Mouse (Mus musculus) forebrain, embryonic 12.5 days (tissue): ENCODE results near the gene Srr. TPM values are rescaled to one million over a fixed set of nuclear protein-coding genes. Genes with fewer than 3 reads are reported as not detected.

Experiments
- ATAC-seq: fragments of 200-750 bp; cut with Nextera tagmentation; 2 replicates; pipeline ENCODE4 v1.8.0; 2017; ENCODE audit warnings: moderate TSS enrichment; ENCODE audit not compliant: low FRiP score
- H3K27ac ChIP-seq: fragments of 300-500 bp; sonication (generic); 2 replicates; pipeline ENCODE4 v1.5.1; 2016; ENCODE audit warnings: mild to moderate bottlenecking
- H3K27me3 ChIP-seq: fragments of 300-500 bp; sonication (generic); 2 replicates; pipeline ENCODE4 v1.6.1; 2016; ENCODE audit warnings: mild to moderate bottlenecking
- H3K36me3 ChIP-seq: fragments of 300-500 bp; sonication (generic); replicated peaks from 2 replicates; pipeline ENCODE4 v1.6.1; 2016; ENCODE audit warnings: mild to moderate bottlenecking
- H3K4me1 ChIP-seq: fragments of 300-500 bp; sonication (generic); 2 replicates; pipeline ENCODE4 v1.6.1; 2016
- H3K4me2 ChIP-seq: fragments of 300-500 bp; sonication (generic); 2 replicates; pipeline ENCODE4 v1.6.1; 2016; ENCODE audit warnings: mild to moderate bottlenecking, moderate library complexity
- H3K4me3 ChIP-seq: fragments of 300-500 bp; sonication (generic); replicated peaks from 2 replicates; pipeline ENCODE4 v1.5.1; 2016; ENCODE audit warnings: mild to moderate bottlenecking
- H3K9ac ChIP-seq: fragments of 300-500 bp; sonication (generic); 2 replicates; pipeline ENCODE4 v1.6.1; 2016; ENCODE audit warnings: mild to moderate bottlenecking
- H3K9me3 ChIP-seq: fragments of 300-500 bp; sonication (generic); 2 replicates; pipeline ENCODE4 v1.6.1; 2016
- WGBS: fragments of 180-500 bp; shearing (Covaris S2); methylation state at CpG from one replicate; pipeline ENCODE4 v1.1.7; 2016; 5-methylcytosine and 5-hydroxymethylcytosine counted together
- polyA plus RNA-seq: library from polyadenylated mRNA; unstranded; fragments of >200 nt; fragmentation: Nextera tagmentation; extraction: Ambion mirVana; gene quantifications from 2 replicates; pipeline ENCODE4 v1.2.1, GENCODE M21; 2016

The Srr gene
- polyA plus RNA-seq, 1 experiment from 2014 or later, result 27.5 TPM

DNA sequence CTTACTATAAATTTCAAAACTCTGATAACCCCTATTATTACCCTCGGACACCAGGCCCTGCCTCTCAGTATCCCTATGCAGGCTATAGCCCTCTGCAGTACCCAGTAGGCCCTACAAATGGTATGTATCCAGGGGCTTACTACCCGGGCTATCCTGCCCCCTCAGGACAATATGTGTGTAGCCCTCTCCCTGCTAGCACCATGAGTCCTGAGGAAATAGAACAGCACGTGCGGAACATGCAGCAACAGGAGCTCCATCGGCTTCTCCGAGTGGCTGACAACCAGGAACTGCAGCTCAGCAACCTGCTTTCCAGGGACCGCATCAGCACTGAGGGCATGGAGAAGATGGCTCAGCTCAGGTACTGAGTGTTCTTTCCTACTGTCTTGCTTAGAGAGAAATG, 4.6 kb upstream of the Srr start:
- ATAC-seq, result no peak
- no peaks in the 10 kb centered on the region for H3K27me3 ChIP-seq
- no peak overlapping the region for H3K4me3 ChIP-seq
- no peak overlapping the region for H3K9ac ChIP-seq
- WGBS, result 93% methylated on average over 7 of the region's 7 CpGs
- no peak overlapping the region for H3K4me2 ChIP-seq
- no peak overlapping the region for H3K27ac ChIP-seq
- H3K9me3 ChIP-seq, result no peaks in the 10 kb centered on the region
- H3K4me1 ChIP-seq, result peaks cover 13% of the 10 kb centered on the region
- H3K36me3 ChIP-seq, result peaks cover 55% of the 10 kb centered on the region

DNA sequence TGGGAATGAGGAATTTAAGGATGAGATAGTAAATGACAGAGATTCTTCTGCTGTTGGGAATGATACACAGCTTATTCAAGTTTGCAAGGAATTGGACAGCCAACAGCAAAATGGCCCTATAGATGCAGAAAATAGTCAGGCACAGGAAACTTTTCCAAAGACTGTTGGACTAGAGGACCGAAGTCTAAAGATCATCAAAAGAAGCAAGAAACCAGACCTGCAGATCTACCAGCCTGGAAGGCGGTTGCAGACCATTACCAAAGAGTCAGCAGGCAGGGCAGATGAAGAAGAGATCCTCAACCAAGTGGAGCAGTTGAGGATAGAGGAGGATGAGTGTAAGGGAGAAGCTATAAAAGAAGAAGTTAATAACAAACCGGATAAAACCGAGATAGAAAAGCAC, 3.4 kb upstream of the Srr start:
- Histone ChIP-seq H3K9ac (no peak overlapping the region), H3K9me3 (no peaks in the 10 kb centered on the region), H3K4me1 (peaks cover 18% of the 10 kb centered on the region), H3K4me2 (no peak overlapping the region), H3K4me3 (no peak overlapping the region), H3K27ac (no peak overlapping the region), H3K27me3 (no peaks in the 10 kb centered on the region), H3K36me3 (peaks cover 42% of the 10 kb centered on the region)
- 96% methylated on average over 4 of the region's 4 CpGs for WGBS
- ATAC-seq, result no peak

DNA sequence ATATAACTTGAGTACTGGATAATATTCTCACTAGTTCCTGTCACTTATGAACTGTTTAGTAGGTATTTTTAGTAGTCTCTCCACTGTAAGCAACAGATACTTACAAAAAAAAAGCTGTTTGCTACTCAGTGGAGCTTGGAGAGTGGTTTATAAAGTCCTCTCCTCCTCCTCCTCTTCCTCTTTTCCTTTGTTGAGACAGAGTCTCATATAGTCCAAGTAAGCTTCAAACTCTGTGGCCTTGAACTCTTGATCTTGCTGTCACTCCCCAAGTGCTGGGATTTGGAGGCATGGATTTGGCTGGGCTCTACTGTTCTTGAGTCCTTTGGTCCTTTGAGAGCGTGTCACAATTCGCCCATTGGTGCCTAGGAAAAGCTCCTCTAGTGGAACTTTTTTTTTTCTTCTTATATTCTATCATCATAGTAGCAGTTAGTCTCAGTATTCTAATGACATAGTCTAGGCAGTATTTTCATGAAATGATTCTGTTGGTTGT, 1.5 kb upstream of the Srr start:
- H3K4me2 ChIP-seq, result peak overlapping the region; percentile 71
- H3K9me3 ChIP-seq, result no peaks in the 10 kb centered on the region
- no peak overlapping the region for H3K9ac ChIP-seq
- no peak overlapping the region for H3K4me3 ChIP-seq
- no peak overlapping the region for H3K27ac ChIP-seq
- 96% methylated on average over 2 of the region's 2 CpGs for WGBS
- H3K4me1 ChIP-seq, result peaks cover 18% of the 10 kb centered on the region
- no peaks in the 10 kb centered on the region for H3K27me3 ChIP-seq
- ATAC-seq, result no peak
- peaks cover 25% of the 10 kb centered on the region for H3K36me3 ChIP-seq

DNA sequence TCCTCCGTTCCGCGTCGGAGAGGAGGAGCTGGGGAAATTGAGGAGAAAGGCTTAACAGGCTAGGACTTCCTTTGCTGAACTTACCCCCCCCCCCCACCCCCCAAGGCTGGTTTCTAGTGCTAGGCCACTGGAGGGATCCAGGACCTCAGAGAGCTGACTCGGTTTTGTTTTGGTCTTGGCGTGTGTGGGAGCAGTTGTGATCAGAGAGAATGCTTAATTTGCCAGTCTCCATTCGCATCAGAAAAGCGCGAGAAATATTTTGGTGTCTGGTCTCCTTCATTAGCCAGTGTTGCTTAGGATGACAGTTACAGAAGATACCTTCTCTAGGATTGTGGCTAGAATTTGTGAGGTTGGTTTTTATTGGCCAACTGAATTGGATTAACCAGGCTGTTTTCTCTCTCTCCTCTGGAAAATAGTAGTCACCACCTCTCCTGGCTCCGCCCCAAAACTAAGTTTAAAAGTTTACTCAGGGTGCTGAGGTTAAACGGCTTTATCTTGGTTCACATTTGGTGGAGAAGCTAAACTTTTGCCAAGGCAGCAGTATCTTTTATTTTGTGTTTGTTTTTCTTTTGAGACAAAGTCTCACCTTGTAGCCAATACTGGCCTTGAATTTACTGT, 749 bp upstream of the Srr start:
- peak overlapping the region; percentile 88 for H3K4me3 ChIP-seq
- no peaks in the 10 kb centered on the region for H3K9me3 ChIP-seq
- 9% methylated on average over 11 of the region's 11 CpGs for WGBS
- ATAC-seq, result no peak
- no peaks in the 10 kb centered on the region for H3K27me3 ChIP-seq
- H3K36me3 ChIP-seq, result peaks cover 20% of the 10 kb centered on the region
- peak overlapping the region; percentile 94 for H3K9ac ChIP-seq
- H3K4me2 ChIP-seq, result peak overlapping the region; percentile 71
- peaks cover 18% of the 10 kb centered on the region for H3K4me1 ChIP-seq
- H3K27ac ChIP-seq, result peak overlapping the region; percentile 98

DNA sequence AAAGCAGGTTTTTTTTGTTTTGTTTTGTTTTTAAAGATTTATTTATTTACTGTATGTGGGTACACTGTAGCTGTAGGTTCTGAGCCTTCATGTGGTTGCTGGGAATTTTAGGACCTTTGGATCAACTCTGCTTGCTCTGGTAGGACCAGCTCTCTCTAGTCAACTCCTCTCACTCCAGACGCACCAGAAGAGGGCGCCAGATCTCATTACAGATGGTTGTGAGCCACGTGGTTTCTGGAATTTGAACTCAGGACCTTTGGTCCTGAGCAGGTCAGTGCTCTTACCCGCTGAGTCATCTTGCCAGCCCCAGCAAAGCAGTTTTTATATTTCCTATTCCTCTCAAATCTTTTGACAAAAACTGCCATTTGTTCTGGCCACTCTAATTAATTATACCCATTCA, 1.6 kb downstream of the Srr start:
- Histone ChIP-seq H3K9ac (no peak overlapping the region), H3K36me3 (peaks cover 3% of the 10 kb centered on the region), H3K27ac (no peak overlapping the region), H3K4me3 (no peak overlapping the region), H3K27me3 (no peaks in the 10 kb centered on the region), H3K4me1 (peaks cover 18% of the 10 kb centered on the region), H3K4me2 (no peak overlapping the region), H3K9me3 (no peaks in the 10 kb centered on the region)
- WGBS, result 67% methylated on average over 4 of the region's 4 CpGs
- no peak for ATAC-seq

DNA sequence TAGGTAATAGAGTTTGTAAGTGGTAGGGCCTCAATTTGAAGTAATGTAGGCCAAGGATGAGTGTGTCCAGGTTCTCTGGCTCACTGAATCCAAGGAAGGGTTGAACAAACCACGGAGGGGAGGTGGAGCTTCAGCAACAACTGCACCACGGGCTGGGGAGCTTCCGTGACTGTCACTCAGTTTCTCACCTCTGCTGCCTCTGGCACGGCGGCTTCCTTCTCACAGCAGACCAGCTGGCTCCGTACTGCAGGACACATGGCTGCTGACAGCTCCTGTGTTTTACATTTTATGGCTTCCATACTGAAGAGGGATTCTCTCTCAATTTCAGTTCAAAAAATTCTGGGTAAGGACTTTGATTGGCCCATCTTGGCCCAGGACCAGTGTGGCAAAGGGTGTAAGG, 6.5 kb downstream of the Srr start:
- no peak overlapping the region for H3K9ac ChIP-seq
- WGBS, result 81% methylated on average over 6 of the region's 6 CpGs

DNA sequence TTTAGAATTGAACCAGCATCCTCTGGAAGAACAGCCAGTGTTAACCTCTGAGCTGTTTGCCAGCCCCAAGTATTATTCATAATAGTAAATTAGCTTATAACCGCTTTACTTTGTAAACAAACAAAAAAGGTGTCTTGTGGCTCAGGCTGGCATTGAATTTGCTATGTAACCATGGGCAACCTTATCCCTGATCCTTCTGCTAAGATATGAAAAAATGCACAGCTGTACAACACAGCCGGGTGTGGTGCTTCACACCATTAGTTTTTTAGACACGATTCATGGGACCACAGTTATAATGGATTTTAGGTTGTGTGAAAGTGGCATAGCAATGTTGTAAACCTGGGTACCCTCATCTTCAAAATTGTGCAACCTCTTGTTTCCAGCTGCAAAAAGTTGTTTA, 13.3 kb downstream of the Srr start:
- H3K9me3 ChIP-seq, result no peaks in the 10 kb centered on the region
- no peak for ATAC-seq
- H3K36me3 ChIP-seq, result peaks cover 26% of the 10 kb centered on the region
- H3K4me2 ChIP-seq, result no peak overlapping the region
- H3K4me1 ChIP-seq, result no peaks in the 10 kb centered on the region
- no peak overlapping the region for H3K9ac ChIP-seq
- no peak overlapping the region for H3K27ac ChIP-seq
- WGBS, result 88% methylated on average over 3 of the region's 3 CpGs
- no peak overlapping the region for H3K4me3 ChIP-seq
- no peaks in the 10 kb centered on the region for H3K27me3 ChIP-seq

More for the DNA sequence above, 6.5 kb downstream of the Srr start:
- Histone ChIP-seq H3K36me3 (peaks cover 13% of the 10 kb centered on the region), H3K4me3 (no peak overlapping the region), H3K27me3 (no peaks in the 10 kb centered on the region), H3K27ac (no peak overlapping the region), H3K4me1 (no peaks in the 10 kb centered on the region), H3K9me3 (no peaks in the 10 kb centered on the region), H3K4me2 (no peak overlapping the region)
- ATAC-seq, result no peak

DNA sequence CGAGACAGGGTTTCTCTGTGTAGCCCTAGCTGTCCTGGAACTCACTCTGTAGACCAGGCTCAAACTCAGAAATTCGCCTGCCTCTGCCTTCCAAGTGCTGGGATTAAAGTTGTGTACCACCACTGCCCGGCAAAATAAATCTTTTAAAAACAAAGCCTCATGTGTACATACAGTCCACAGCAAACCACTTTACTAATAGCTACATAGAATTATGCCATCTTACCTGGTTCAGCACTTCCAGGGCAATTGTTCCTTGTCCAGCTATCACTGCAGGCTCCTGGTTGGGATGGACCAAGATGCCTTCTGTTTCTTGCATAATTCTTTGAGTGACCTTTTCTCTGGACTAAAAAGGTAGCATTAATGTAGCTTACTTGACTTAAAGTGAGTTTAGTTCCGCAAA, 15.8 kb downstream of the Srr start:
- Histone ChIP-seq H3K4me1 (no peaks in the 10 kb centered on the region), H3K27ac (no peak overlapping the region), H3K4me2 (no peak overlapping the region), H3K9ac (no peak overlapping the region), H3K36me3 (peaks cover 51% of the 10 kb centered on the region), H3K4me3 (no peak overlapping the region), H3K9me3 (no peaks in the 10 kb centered on the region), H3K27me3 (no peaks in the 10 kb centered on the region)
- ATAC-seq, result no peak
- WGBS, result 94% methylated on average over 4 of the region's 4 CpGs

DNA sequence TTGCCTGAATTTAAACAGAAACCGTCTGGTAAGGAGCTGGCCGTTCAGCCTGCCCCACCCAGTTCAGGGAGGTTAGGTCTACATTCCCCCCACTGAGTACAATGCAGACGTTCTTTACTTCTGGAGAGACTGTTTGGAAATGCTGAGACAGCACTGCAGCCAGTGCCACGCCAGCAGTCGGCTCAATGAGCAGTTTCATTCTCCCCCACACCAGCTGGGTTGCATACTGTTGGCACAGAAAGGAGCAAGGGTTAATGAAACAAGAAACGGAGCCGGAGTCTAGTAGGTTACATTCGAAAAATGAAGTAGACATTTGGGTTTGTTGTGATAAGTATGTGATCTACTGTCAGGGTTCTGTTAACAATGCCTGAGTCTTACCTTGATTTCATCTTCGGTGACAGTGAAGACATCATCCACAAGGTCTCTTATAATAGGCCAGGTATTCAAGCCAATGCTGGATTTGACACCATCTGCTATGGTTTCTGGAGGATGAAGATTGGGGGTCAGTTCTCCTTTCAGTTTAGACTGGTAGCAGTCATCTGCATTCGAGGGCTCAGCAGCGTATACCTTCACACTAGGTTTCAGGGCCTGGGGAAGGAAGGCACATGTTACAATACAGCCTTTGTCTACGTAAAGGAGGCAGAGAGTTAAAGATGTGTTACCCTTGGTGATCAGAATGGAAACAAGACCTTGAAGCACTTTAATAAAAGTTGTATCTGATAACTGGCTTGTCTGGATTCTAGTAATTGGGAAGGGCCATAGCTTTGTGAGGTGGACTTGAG, 16.9 kb downstream of the Srr start:
- no peak for ATAC-seq
- Histone ChIP-seq H3K4me2 (no peak overlapping the region), H3K9me3 (no peaks in the 10 kb centered on the region), H3K9ac (no peak overlapping the region), H3K4me1 (no peaks in the 10 kb centered on the region), H3K27ac (no peak overlapping the region), H3K4me3 (no peak overlapping the region), H3K36me3 (peaks cover 63% of the 10 kb centered on the region), H3K27me3 (no peaks in the 10 kb centered on the region)
- 88% methylated on average over 12 of the region's 12 CpGs for WGBS

DNA sequence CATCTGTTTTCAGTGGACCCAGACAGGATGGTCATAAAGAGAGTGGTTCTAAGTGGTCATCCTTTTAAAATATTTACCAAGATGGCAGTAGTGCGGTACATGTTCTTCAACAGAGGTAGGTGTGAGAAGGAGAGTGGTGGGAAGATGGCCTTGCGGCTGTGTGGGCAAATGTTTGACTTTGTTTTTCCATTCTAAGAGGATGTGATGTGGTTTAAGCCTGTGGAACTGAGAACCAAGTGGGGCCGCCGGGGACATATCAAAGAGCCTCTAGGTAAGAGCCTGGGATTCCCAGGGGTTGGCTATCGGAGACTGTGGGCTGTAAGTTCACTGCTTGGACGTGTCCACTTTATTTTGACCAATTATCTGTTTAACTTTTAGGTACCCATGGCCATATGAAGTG, 17.9 kb downstream of the Srr start:
- Histone ChIP-seq H3K9me3 (no peaks in the 10 kb centered on the region), H3K27me3 (no peaks in the 10 kb centered on the region), H3K4me2 (no peak overlapping the region), H3K27ac (no peak overlapping the region), H3K4me3 (no peak overlapping the region), H3K4me1 (no peaks in the 10 kb centered on the region), H3K9ac (no peak overlapping the region), H3K36me3 (peaks cover 72% of the 10 kb centered on the region)
- ATAC-seq, result no peak
- WGBS, result 94% methylated on average over 6 of the region's 6 CpGs

DNA sequence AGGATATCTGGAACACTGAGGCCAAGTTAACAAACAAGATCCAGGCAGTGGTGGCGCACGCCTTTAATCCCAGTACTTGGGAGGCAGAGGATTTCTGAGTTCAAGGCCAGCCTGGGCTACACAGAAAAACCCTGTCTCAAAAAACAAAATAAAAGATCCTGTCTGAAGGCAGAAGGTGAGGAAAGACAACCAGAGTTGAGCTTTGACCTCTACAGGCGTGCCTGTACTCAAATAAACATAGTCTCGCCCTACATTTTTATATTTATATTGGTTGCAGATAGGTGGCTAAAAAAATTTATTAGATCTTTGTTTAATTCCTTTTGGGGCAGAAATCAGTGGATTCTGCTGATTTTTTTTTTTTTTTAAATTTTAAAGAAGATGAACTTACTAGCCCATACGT, 23.3 kb downstream of the Srr start:
- 94% methylated on average over 5 of the region's 5 CpGs for WGBS
- H3K36me3 ChIP-seq, result peaks cover 77% of the 10 kb centered on the region
- no peak overlapping the region for H3K9ac ChIP-seq

DNA sequence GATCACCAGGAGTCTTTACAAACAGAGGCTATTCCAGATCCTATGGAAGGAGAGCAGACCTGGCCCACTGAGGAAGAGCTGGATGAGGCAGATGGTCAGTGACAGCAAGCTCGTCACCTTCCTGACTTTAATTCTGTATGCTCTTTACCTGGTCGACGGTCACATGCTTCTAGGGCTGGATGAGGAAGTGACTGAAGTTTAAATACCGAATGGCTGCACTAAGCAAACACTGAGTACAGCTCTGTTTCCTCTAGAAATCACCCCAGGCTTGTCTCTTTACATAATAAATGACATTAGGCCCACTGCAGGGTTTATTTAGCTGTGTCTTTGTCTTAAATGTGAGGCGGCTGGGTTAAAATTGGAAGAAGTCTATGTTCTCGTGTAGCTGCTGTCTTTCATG, 24.2 kb downstream of the Srr start:
- Histone ChIP-seq H3K4me3 (no peak overlapping the region), H3K27ac (no peak overlapping the region), H3K4me1 (peaks cover 16% of the 10 kb centered on the region), H3K9ac (no peak overlapping the region), H3K4me2 (no peak overlapping the region), H3K9me3 (no peaks in the 10 kb centered on the region), H3K36me3 (peaks cover 69% of the 10 kb centered on the region), H3K27me3 (no peaks in the 10 kb centered on the region)
- WGBS, result 96% methylated on average over 6 of the region's 6 CpGs
- no peak for ATAC-seq

More for the DNA sequence above, 23.3 kb downstream of the Srr start:
- Histone ChIP-seq H3K4me2 (no peak overlapping the region), H3K4me3 (no peak overlapping the region), H3K9me3 (no peaks in the 10 kb centered on the region), H3K27me3 (no peaks in the 10 kb centered on the region), H3K27ac (no peak overlapping the region), H3K4me1 (peaks cover 16% of the 10 kb centered on the region)
- ATAC-seq, result no peak

DNA sequence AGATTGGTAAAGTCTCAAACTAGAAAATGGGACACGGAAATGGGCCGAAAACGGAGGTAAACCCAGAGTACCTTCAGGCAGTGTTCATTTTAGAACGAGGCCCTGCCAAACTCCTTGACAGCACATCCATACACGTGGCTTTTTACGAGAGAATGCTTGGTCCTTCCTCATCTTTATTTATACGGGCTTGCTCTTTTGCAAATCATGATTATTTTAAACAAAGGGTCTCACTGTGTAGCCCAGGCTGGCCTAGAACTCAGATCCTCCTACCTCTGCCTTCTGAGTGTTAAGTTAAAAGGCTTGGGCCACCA, 27.3 kb downstream of the Srr start:
- H3K9ac ChIP-seq, result peak overlapping the region; percentile 62
- H3K4me1 ChIP-seq, result peaks cover 23% of the 10 kb centered on the region
- H3K36me3 ChIP-seq, result peaks cover 39% of the 10 kb centered on the region
- 1% methylated on average over 7 of the region's 7 CpGs for WGBS
- H3K4me3 ChIP-seq, result peak overlapping the region; percentile 66
- H3K27ac ChIP-seq, result peak overlapping the region; percentile 87
- ATAC-seq, result no peak
- peak overlapping the region; percentile 70 for H3K4me2 ChIP-seq
- H3K9me3 ChIP-seq, result no peaks in the 10 kb centered on the region
- H3K27me3 ChIP-seq, result no peaks in the 10 kb centered on the region
